Mouse (Mus musculus): ENCODE measurements around the gene Apof.

The Apof gene

GRCm38 (mm10) chr10:128302357-128302756 lies 33.9 kb downstream of the Apof start:
- no peak for DNase-seq

DNA sequence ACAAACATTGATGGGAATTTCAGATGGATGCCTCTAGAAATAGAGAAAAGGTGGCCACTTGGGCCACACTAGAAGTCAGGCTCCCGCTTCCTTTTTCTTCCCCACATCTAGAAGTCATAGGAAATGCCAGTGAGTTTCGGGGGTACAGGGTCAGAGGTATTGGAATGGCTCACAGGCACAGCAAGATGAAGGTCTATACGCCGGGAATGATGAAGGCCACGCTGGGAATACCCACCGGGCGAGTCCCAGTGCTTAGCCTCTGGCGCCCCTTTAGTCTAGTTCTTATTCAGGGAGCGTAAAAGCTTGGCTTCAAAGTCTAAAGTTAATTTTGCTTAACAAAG lies 34.3 kb downstream of the Apof start:
- no peak for DNase-seq

DNA sequence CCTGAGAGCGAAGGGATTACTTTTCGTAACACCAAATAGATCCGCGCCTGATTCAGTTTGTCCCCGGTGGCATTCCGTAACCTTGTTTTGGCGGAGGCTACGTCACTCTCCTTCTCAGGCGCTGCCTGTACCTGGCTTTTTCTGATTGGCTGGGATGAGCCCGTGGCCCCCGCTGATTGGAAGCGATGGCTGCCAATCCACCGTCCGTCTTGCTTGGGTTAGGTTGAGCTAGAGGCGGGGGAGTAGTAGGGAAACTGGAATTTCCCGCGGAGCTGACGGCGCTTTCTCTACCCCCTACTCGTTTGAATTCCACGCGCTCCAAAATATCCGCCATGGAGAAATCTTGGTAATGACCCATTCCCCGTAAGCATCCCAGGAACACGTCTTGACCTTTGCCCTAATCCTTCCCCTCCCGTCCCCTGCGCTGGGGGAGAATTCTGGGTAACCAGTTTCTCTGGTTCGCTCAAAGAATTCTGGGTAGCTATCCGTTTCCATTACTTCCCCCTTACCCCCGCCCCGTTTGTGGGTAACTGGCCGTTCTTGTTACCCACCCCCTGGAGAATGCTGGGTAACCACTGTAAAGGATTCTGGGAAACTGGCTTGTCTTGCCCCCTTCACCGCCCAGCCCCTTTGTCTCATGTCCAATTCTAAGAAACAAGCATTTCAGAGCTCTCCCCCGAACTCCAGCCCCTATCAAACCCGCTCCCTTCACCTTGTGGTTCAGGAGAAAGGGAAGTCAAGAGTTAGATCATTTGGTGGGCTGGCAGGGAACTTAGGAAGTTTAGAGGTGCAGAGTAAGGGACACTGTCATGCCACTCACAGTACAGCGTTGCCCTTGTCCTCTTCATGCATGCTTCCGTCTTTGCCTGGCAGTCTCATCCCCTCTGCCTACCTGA lies 34.9 kb downstream of the Apof start, which contains the start of gene Pan2:
Pan2 (plus strand) TSS at position 210 of the 896 bp plus-strand sequence.
- peak; percentile 100 for DNase-seq

DNA sequence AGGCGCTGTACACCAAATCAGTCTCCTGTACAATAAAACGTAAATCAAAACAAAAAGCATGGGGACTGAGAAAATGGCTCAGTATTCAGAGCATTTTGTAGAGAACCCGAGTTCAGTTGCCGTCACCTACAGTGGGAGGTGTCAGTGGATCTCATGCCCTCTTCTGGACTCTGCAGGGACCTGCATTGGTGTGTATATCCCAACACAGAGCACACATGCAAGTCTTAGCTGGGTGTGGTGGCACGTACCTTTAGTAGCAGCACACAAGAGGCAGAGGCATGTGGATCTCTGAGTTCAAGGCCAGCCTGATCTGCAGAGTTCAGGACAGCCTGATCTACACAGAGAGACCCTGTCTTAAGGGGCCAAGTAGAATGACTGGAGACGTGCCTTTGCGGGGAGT lies 41.2 kb downstream of the Apof start:
- DNase-seq: no peak

DNA sequence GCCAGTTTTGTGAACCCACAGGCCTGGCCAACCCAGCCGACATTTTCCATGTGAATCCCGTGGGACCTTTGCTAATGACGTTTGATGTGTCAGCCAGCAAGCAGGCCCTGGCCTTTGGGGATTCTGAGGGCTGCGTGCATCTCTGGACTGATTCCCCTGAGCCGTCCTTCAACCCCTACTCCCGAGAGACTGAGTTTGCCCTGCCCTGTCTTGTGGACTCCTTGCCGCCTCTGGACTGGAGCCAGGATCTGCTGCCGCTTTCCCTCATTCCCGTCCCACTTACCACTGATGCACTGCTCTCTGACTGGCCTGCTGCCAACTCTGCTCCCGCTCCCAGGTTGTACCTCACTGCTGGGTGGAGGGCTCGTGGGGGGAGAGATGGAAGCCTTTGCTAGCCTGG lies 41.7 kb downstream of the Apof start:
- DNase-seq: peak; percentile 67

GRCm38 (mm10) chr10:128310902-128311301 lies 42.4 kb downstream of the Apof start:
- no peak for DNase-seq

- no peak for DNase-seq
Measured at GRCm38 (mm10) chr10:128315578-128315977, 47.1 kb downstream of the Apof start.
